Mouse (Mus musculus) thymus, adult 18-20 months (tissue): ENCODE results near the gene Akt1s1.
A peak's percentile ranks its signal among the peaks of the same experiment; 100 is the strongest.
"Not testable (repeated sequence)": the region's sequence is repeated elsewhere in the genome, so short reads cannot be mapped to it uniquely, and the experiment has no call there.

ENCODE experiments used
- DNase-seq, 2 experiments: peaks; one replicate each; pipeline ENCODE4 v3.0.0; 2022; ENCODE audit warnings: mixed read lengths in 2 of 2

The Akt1s1 gene

DNA sequence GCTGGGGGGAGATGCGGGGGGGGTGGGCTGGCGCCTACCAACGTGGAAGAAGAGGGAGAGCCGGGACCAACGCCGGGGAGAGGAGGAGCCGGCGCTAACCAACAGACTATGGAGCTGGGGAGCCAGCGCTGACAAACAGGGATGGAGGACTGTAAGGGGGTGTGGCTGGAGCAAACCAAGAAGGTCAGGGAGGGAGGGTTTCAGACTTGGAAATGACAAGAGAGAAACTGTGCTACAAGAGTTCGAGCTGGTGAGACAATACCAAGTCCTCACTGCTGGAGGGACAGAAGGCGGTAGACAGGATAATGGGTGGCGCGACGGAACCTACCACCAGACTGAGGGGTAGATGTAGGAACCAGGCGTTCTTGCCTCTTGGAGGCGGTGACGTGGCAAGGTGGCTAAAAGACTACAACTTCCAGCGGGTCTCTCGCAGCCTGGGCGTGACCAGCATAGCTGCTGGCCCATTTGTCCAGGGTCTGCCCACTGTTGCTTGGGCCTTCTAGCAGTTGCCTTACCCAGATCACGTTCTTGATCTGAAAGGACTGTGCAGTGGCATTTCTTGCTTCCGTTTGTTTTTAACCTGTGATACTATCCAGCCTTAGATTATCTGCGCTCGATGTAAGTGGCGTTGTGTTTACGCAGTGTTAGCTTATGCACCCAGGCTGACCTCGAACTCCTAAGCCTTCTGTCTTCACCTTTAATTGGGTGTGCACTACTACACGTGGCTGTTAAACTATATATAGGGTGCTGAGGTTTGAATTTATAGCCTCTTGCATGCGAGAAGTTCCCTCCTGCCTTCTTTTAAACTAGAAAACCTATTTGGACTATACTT, 21.1 kb downstream of the Akt1s1 start, which contains the start of gene Ptov1:
Gene Ptov1, minus strand, starts transcription at position 92 of the 832 bp plus-strand sequence.
- peak; percentile 82 to 89 for DNase-seq

DNA sequence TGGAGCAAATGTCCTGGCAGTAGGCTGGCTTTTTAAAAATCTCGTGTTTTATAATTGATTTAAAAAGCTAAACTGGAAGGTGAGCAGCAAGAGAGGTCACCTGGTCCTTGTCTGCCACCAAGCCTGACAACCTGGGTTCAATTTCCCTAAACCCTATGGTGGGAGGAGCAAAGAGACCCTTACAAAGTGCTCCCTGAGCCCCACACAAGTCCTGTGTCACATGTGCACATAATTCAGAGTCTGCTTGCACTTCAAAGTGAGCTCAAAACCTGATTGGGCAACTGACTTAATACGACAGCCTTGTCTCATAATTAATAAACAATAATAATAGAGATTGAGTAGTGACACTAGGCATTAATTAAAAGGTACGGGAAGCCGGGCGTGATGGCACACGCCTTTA, 21.8 kb downstream of the Akt1s1 start:
- DNase-seq: no peak

DNA sequence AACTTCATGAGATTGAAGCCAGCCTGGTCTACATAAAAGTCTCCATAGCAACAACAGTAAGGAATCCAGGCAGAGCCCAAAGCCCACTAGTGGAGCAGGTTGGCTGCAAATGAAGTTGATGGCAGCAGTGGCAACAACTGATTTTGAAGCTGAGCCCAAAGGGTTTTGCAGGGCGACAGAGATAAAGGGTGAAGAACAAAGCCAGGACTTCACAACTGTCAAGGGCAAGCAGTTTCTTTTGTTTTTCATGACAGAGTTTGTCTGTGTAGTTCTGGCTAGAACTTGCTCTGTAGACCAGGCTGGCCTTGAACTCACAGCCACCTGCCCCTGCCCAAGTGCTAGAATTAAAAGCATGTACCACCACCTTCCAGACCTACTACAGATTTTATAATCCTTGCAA, 22.4 kb downstream of the Akt1s1 start:
- no peak for DNase-seq

DNA sequence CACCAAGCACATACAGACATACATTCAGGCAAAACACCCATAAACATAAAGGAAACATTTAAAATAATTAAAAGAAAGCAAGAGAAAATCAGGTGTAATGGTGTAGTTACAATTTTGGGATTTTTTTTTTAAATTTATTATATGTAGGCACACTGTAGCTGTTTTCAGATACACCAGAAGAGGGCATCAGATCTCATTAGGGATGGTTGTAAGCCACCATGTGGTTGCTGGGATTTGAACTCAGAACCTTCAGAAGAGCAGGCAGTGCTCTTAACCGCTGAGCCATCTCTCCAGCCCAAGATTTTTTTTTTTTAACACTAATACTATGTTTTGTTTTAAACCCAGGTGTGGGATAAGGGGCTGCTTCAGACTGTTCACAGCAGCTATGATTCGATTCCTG, 23.0 kb downstream of the Akt1s1 start:
- not testable (repeated sequence) for DNase-seq

DNA sequence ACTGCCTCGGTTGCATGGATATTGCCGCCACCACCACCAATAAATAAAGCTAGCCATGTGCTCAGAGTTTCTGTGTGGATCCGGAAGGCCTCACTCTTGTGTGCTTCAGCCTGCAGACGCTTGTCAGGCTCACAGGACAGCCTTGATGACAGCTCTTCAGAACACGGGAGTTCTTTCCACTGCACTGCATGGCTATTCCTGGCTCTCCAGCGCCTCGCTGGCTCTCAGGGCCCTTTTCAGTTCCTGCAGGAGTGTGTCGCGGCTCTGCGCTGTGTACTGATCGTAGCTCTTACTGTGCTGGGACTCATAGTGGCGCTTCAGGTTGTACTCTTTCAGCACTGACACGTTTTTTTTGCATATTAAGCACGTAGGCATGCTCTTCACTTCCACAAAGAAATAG, 29.0 kb downstream of the Akt1s1 start:
- DNase-seq: no peak

DNA sequence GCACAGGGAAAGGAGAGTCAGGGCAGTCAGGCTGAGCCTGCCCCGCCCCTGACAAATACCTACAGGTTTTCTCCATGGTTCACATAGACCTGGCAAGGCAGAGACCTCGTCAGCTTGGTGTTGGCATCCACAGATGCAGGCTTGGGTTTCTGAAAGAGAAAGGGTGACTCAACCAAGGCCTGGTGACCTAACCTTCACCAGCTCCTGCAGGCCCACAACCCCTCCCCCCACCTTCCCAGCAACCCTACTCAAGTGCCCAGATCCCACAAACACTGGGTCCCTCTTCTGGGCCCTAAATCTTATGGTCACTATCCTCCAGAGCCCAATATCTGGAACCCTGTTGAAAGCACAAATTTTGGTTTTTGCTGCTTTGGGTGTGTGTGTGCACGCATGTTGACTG, 34.2 kb downstream of the Akt1s1 start:
- no peak for DNase-seq

DNA sequence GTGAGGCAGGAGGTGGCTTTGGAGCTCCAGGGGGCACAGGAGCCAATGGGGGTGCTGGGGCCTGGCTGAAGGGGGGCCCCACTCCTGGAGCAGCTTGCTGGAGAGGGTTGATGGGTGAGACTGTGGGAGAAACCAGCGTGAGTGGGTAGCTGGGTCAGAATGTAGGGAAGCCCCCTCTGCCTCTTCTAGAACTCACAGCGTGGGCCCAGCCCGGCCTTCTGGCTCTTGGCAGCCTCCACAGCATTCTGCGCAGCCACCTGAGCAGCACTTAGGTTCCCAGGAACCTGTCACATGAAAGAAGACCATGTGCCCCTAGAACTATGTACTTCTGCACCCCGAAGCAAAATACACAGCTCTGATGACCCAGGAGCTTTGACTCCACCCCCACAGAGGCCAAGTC, 35.8 kb downstream of the Akt1s1 start:
- DNase-seq: no peak

DNA sequence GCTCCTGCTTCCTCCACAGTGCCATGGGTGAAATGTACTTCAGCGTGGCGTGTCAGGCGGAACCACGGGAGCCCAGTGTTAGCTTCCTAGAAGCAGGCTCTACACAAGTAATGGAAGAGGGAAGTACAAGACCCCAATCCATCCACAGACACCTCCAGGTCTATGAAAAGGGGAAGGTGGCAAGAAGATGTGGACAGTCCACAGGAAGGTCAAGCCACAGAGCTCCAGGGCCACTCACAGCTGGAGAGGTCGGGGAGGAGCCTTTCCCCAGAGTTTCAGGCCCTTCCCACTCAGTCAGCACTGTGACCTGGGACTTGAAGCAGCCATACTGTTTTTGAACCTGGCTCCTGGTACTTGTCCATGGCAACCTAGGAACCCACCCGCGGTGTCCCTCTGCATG, 38.2 kb downstream of the Akt1s1 start:
- no peak for DNase-seq

DNA sequence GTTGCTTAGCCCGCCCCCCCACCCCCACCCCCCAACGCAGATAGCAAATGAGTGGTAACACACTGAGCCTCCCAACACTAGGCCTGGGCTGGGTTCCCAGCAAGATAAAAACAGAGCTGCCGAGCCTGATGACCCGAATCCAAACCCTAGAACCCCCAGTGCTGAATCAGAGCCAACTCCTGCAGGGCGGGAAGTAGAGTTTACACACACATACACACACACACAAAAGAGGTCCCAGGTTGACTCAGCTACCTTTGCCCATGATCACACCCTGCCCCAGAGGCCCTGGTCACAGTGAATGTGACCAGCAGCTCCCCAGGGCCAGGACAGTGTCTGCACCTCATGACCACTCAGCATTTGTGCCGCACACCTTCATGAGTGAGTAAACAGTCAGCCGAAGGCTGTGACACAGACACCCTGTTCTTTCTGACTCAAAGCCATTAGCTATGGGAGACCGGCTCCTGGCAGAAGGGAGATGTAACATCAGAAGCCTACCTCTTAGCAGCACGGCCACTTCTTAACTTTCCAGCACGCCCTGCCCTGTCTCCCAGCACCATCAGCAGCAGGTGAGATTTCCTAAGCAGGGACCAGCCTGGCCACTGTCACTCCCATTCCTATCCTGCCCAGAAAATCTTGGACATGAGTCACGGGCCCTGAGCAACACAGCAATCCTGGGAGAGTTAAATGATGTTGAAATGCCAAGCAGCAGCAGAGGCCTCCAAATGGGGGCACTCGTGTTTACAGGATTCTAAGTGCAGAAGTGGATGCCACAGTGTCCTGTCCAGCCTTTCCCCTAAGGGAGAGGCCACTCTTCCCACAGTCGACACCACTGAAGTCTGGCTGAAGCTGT, 39.7 kb downstream of the Akt1s1 start:
- no peak for DNase-seq

DNA sequence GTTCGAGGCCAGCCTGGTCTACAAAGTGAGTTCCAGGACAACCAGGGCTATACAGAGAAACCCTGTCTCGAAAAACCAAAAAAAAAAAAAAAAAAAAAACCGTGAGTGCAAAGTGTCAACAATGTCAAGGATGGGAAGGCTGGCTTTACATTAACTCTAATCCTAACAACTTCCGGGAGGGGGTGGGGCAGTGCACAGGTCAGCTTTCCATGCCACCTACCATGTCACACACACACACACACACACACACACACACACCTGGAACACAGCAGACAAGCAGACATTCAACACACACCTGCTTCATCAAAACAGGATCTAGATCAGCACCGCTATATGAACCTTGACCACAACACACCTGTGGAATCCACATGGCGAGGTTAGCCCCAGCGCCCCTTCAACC, 41.4 kb downstream of the Akt1s1 start:
- DNase-seq: no peak

DNA sequence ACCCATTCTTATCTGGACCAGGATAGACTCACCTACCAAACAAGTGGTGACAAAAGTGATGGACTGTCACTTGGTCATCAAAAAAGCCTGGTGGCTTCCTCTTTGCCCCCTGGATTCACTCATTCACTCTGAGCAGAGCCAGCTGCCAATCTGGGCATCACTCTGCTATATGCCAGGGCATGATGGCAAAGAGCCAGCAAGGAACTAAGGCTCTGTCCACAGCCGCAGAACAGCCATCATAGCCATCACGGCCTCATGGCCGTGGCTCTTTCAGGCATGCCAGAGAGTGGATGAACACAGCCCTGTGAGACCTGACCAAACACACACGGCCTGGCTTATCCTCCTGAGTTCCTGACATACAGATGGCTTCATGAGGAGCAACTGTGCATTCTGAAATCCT, 41.9 kb downstream of the Akt1s1 start:
- DNase-seq: no peak

DNA sequence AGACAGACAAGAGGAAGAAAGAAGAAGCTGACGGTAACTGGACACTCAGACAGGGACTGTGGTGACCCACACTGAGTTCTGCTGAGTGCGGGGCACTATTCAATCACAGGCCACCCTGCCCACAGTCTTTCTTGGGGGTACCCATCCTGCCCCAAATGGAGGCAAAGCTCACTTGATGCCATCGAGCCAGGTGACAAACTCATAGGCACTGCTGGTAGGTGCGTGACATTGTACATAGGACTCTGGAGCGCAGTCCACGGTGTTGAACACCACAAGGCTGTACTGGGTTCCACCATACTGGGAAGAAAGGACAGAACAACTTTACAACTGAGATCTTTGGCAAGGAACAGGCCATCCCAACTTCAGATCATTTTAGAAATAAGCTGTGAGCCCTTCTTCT, 42.8 kb downstream of the Akt1s1 start:
- no peak for DNase-seq

DNA sequence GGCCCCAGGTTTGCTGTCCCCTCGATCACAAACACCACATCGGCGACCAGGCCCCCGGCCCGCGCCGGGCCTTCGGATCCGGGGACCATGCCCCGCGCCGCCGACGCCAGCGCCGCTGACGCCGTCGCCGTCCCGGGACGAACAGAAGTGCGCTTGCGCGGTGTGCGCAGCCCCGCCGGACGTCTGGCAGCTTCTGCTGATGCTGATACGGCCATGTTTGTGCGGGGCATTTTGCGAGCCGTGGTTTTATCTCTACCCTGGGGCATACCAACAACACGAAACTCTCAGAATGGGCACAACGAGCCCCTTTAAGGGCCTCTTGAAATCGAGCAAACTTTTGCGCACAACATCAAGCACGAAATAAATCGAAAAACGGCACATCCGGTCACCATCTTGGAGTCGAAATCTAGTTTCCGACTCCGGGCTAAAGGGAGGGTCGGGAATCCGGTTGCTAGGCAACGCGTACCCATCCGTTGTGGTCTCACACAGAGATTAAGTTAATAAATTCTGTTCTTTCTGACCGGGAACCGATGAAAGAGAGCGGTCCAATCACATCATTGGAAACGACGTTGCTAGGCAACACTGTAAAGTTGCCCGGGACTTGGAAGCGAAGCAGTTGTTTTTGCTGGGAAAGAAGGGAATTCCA, 43.6 kb downstream of the Akt1s1 start, which contains the start of gene Med25:
Gene Med25, minus strand, starts transcription at position 437 of the 646 bp plus-strand sequence.
- DNase-seq: peak; percentile 76 to 82

DNA sequence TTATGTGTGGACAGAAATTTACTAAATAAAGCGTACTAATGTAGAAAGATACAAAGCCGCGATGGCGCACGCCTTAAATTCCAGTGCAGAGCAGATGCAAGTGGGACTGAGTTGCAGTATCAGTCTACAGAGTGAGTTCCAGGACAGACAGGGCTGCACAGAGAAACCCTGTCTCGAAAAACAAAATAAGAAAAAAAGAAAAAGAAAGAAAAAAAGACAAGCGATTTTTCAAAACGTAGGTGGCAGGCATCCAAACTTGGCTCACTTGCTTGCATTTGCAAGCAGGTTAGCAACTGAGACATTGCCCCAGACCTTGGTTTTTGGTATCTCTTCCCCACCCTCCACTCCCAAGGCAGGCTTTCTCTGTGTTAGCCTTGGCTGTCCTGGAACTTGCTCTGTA, 44.4 kb downstream of the Akt1s1 start:
- DNase-seq: no peak

DNA sequence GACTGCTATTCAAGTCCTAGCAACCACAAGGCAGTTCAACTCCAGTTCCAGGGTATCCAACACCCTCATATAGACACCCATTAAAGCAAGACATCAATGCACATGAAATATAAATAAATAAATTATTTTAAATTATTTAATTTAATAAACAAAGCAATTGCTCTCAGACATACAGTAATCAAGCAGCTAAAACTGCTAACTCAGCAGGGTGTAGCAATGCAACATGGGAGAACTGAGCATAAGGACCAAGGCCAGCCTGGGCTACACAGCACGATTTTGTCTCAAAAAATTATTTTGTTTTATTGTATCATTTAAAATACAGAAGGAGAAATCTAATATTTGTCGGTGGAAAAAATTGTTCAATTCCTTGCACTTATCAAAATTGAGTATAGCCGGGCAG, 45.4 kb downstream of the Akt1s1 start:
- DNase-seq: no peak

DNA sequence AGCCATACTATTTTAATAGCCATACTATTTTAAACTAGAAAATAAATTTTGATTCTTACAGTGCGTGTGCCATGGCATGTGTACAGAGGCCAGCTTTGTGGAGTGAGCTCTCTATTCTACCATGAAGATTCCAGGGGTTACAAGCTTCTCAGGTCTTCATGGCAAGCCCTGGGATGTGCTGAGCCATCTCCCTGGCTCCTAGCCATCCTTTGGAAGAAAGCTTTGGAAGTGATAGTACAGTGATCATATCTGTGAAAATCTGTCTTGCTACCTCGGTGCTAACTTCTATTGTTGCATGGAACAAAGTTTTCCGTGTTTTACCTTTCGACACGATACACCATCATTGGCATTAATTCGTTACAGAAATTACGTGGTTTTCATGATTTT, 46.4 kb downstream of the Akt1s1 start:
- no peak for DNase-seq

DNA sequence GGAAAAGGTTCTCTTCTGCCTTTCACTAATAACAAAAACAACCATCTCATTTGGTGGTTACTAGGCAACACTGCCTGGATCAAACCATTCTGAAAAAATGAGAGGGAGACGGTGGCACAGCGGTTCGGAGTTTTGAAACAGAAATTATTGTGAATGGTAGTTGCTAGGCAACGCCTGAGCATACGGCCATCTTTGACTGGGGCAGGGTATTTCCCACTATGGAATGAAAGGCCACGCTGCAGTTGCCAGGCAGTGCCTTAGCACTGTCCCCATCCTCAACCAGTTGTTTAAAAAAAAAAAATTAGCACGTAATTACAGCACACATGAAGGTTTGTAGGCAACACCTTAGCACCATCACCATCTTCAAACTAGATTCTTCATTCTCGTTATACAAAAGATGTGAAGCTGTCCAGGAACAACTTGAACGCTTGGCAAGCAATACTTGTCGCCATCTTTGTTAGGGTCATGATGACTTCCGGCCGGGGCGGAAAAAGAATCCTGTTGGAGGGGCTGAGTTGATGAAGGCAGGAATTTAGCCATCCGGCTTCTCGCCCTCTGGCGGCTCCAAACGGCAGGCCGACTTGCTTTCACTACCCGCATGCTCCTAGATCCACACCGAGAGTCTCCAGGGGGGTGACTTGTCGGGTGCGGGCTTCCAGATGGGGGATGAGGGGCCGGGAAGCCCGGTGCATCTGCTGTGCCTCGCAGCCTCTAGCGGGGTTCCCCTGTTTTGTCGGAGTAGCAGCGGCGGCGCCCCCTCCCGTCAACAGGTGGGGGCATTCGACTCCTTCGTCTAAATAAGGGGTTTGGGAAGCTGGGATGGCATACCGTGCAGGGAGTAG, 47.0 kb downstream of the Akt1s1 start, which contains the start of gene Fuz:
Gene Fuz, plus strand, starts transcription at position 487 of the 842 bp plus-strand sequence.
- peak; percentile 70 to 79 for DNase-seq

DNA sequence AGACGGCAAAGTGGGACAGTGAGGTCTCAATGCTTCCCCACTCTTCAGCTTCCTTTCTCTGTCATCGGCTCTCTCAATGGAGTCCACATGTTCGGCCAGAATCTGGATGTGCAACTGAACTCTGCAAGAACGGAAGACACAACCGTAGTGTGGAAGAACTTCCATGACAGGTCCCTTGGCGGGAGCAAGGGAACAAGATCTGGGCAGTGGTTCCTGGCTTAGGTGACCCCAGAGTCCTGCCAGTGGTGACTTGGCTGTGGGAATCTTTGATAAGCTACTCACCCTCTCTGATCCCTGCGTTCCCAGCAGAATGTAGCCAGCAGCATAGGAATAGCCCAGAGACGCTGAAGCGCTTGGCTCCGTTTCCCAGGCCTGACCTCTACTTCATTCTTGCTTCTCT, 47.7 kb downstream of the Akt1s1 start:
- no peak for DNase-seq

DNA sequence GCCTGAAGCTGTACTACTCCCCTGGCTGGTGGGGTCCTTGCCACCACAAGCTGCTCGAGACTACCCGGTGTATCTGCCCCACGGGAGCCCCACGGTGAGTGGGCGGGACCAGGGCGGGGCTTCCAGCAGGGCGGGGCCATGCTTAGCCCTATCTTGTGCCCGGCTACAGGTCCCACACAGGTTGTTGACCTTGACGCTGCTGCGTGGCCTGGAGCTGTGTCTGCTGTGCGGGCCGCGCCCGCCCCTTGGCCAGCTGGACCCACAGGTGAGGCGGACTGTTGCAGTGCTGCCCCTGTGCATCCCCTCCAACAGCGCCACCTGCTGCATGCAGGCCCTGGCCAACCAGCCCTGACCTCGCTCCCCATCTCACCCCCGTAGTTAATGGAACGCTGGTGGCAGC, 49.8 kb downstream of the Akt1s1 start:
- no peak for DNase-seq

DNA sequence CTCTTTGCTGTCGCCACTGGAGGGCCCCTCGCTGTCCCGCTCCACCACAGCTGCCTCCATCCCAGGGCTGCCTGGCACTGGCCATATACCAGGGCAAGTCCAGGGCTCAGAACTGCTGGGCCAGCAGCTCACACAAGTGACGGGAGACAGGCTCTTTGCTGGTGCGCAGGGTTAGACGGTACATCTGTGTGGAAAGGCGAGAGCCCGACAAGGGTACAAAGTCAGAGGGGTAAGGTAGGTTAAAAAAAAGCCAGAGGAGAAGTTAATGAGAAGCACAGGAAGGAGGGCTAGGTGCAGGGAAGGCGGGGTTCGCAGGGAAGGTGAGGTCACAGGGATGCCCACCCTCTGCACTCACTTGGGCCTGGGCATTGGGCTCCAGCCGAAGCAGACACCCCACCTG, 51.8 kb downstream of the Akt1s1 start:
- no peak for DNase-seq

DNA sequence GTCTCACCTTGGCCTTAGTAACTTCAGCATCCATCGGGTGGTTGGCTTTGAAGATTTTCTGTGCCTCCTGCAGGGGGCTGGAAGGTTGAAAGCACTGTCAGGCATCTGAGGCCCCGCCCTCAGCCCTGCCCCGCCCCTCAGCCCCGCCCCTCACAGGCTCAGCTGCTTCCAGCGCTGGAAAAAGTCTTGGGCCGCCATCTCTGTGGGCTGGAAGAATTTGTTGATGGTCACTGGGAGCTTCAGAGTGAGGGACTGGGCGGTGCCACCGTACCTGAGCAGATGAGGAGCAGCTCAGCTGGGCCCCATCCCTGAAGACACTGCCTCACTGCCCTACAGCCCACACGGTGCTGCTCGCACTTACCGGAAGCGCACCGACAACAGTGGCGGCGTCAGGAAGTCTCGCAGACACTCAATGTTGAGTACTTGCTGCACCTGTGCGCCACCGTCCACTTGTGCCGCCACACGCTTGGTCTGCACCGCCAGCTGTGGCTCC, 52.5 kb downstream of the Akt1s1 start:
- peak; percentile 55 to 68 for DNase-seq
